Mouse (Mus musculus): ENCODE measurements at regions not wholly inside any gene's neighbourhood (a gene's known extent, or its start where the extent isn't known, plus 50 kb on each side); places are given as distances from the start of the nearest gene placed in this dataset.
A peak's percentile ranks its signal among the peaks of the same experiment; 100 is the strongest.
"Not testable (repeated sequence)": the region's sequence is repeated elsewhere in the genome, so short reads cannot be mapped to it uniquely, and the experiment has no call there.

GRCm38 (mm10) chr3:38312834-38313233 lies 171.8 kb downstream of the Ankrd50 start:
- DNase-seq = no peak

- DNase-seq = no peak
These were observed 172.5 kb downstream of the Ankrd50 start for GRCm38 (mm10) chr3:38312121-38312520.

- no peak for DNase-seq
These were observed 184.5 kb downstream of the Ankrd50 start for GRCm38 (mm10) chr3:38299898-38300751.

- DNase-seq = no peak
These were observed 185.3 kb downstream of the Ankrd50 start for GRCm38 (mm10) chr3:38299236-38299897.

GRCm38 (mm10) chr3:38297499-38297898 lies 187.1 kb downstream of the Ankrd50 start:
- DNase-seq = no peak

GRCm38 (mm10) chr3:38289062-38289461 lies 195.6 kb downstream of the Ankrd50 start:
- DNase-seq = no peak

- DNase-seq = peak in 1 of 2 experiments; percentile 17
These were observed 200.9 kb downstream of the Ankrd50 start for GRCm38 (mm10) chr3:38283687-38284124.

- no peak for DNase-seq
These were observed 201.8 kb downstream of the Ankrd50 start for GRCm38 (mm10) chr3:38282891-38283290.

- DNase-seq = no peak
These were observed 203.0 kb downstream of the Ankrd50 start for GRCm38 (mm10) chr3:38281683-38282082.

- DNase-seq = no peak
These were observed 203.8 kb downstream of the Ankrd50 start for GRCm38 (mm10) chr3:38280876-38281275.

- peak; percentile 68 to 82 for DNase-seq
These were observed 204.5 kb downstream of the Ankrd50 start for GRCm38 (mm10) chr3:38280105-38280504.

- no peak for DNase-seq
These were observed 207.6 kb downstream of the Ankrd50 start for GRCm38 (mm10) chr3:38276948-38277504.

- DNase-seq = no peak
These were observed 209.3 kb downstream of the Ankrd50 start for GRCm38 (mm10) chr3:38275321-38275720.

GRCm38 (mm10) chr3:38270742-38271141 lies 213.9 kb downstream of the Ankrd50 start:
- no peak for DNase-seq

GRCm38 (mm10) chr3:38268226-38268625 lies 216.4 kb downstream of the Ankrd50 start:
- no peak for DNase-seq

GRCm38 (mm10) chr3:38263261-38264141 lies 221.1 kb downstream of the Ankrd50 start:
- DNase-seq = no peak

GRCm38 (mm10) chr3:38261326-38262075 lies 223.1 kb downstream of the Ankrd50 start:
- no peak for DNase-seq

- DNase-seq = not testable (repeated sequence)
These were observed 225.4 kb downstream of the Ankrd50 start for GRCm38 (mm10) chr3:38259223-38259622.

- DNase-seq = peak in 1 of 2 experiments; percentile 31
These were observed 226.8 kb downstream of the Ankrd50 start for GRCm38 (mm10) chr3:38257843-38258290.

- DNase-seq = no peak
These were observed 227.4 kb downstream of the Ankrd50 start for GRCm38 (mm10) chr3:38257076-38257842.

- no peak for DNase-seq
These were observed 229.0 kb downstream of the Ankrd50 start for GRCm38 (mm10) chr3:38255674-38256073.

Measured in thymus, postnatal 36 days (tissue).